28 mouse cellular contexts compared by ENCODE assay signal in genomic region chr12:71910246-71910645, GRCm38 (mm10).
A peak's percentile ranks its signal among the peaks of the same experiment; 100 is the strongest.
DNase-seq lines count a peak whose midpoint lies in the region; ATAC-seq and TF ChIP-seq lines count a peak whose summit lies in the region.
"Had no signal": no experiment of that assay in that cellular context is flagged by ENCODE, and none has a peak within 500 bp of the region (broad histone marks: within the 10 kb centered on the region; RNA-seq: fewer than 3 reads in every experiment).

No protein-coding gene starts in this region.

- no peak overlapping the region for H3K4me3 ChIP-seq in heart, embryonic 13.5 days
- no peak overlapping the region for H3K4me3 ChIP-seq in liver, adult 2 months (ENCODE audit: insufficient read depth, low read depth, low read length)
- no peak overlapping the region for H3K4me3 ChIP-seq in liver, postnatal 0 days (ENCODE audit: low read depth, low read length)
- H3K4me3 ChIP-seq: forebrain, embryonic 10.5 days; heart, embryonic 15.5 days; limb, embryonic 10.5 days; midbrain, embryonic 12.5 days; neural tube, embryonic 15.5 days had no signal

- peaks cover 21% of the 10 kb centered on the region; the same call in 1 of the 2 replicates for H3K79me2 ChIP-seq in liver, adult 2 months (ENCODE audit: control insufficient read depth, insufficient read depth, low read length)

- H3K27ac ChIP-seq in heart, embryonic 13.5 days (replicated peaks), result peak overlapping the region; percentile 36
- H3K27ac ChIP-seq in liver, adult 2 months (replicated peaks; ENCODE audit: insufficient read depth, low read depth, low read length), result peak overlapping the region; percentile 62
- H3K27ac ChIP-seq in liver, postnatal 0 days (ENCODE audit: low read depth), result no peak overlapping the region
- H3K27ac ChIP-seq: forebrain, embryonic 10.5 days; heart, embryonic 15.5 days; limb, embryonic 10.5 days; midbrain, embryonic 12.5 days; neural tube, embryonic 15.5 days; stomach, postnatal 0 days had no signal

- TF ChIP-seq EP300 in liver, postnatal 0 days (IDR thresholded peaks at IDR 0.05; ENCODE audit: low read depth), result no peak

- no peaks in the 10 kb centered on the region for H3K9me3 ChIP-seq in heart, embryonic 13.5 days
- H3K9me3 ChIP-seq in liver, postnatal 0 days (ENCODE audit: low read length), result no peaks in the 10 kb centered on the region
- H3K9me3 ChIP-seq: forebrain, embryonic 10.5 days; G1E; heart, embryonic 15.5 days; limb, embryonic 10.5 days; midbrain, embryonic 12.5 days; neural tube, embryonic 15.5 days had no signal

- no peaks in the 10 kb centered on the region for H3K27me3 ChIP-seq in heart, embryonic 13.5 days (replicated peaks)
- H3K27me3 ChIP-seq in liver, adult 2 months (ENCODE audit: control insufficient read depth, insufficient read depth, low read length), result no peaks in the 10 kb centered on the region
- no peaks in the 10 kb centered on the region for H3K27me3 ChIP-seq in liver, postnatal 0 days (ENCODE audit: insufficient read depth, low read length)
- H3K27me3 ChIP-seq: CH12.LX; heart, embryonic 15.5 days; midbrain, embryonic 12.5 days; neural tube, embryonic 15.5 days had no signal

- H3K9ac ChIP-seq in heart, embryonic 13.5 days, result no peak overlapping the region
- no peak overlapping the region for H3K9ac ChIP-seq in liver, adult 2 months (ENCODE audit: low read depth, low read length)
- no peak overlapping the region for H3K9ac ChIP-seq in liver, postnatal 0 days (replicated peaks)
- H3K9ac ChIP-seq: forebrain, postnatal 0 days; heart, embryonic 15.5 days; midbrain, embryonic 12.5 days; neural tube, embryonic 15.5 days had no signal

- intact Hi-C loops in left cerebral cortex, postnatal 4 days (cut with DNase I), result no loop called here

- ATAC-seq in heart, embryonic 13.5 days (ENCODE audit: extremely low read depth, insufficient number of reproducible peaks, low FRiP score, low TSS enrichment), result no peak
- ATAC-seq in liver, postnatal 0 days, result no peak
- ATAC-seq: forebrain, postnatal 0 days; hindbrain, embryonic 16.5 days; intestine, embryonic 16.5 days had no signal

- TF ChIP-seq POLR2A in liver, adult 2 months (IDR thresholded peaks at IDR 0.05; ENCODE audit: extremely low read depth, insufficient read depth, low read length), result no peak

- H3K36me3 ChIP-seq in heart, embryonic 13.5 days, result peaks cover 5% of the 10 kb centered on the region
- no peaks in the 10 kb centered on the region for H3K36me3 ChIP-seq in liver, adult 2 months (ENCODE audit: control insufficient read depth, insufficient read depth, low read length)
- no peaks in the 10 kb centered on the region for H3K36me3 ChIP-seq in liver, postnatal 0 days (replicated peaks; ENCODE audit: insufficient read depth, low read length)
- H3K36me3 ChIP-seq: forebrain, embryonic 10.5 days; heart, embryonic 15.5 days; limb, embryonic 10.5 days; midbrain, embryonic 12.5 days; neural tube, embryonic 15.5 days had no signal

- 53% methylated on average over 7 of the region's 7 CpGs for WGBS in heart, embryonic 13.5 days
- WGBS in liver, adult 2 months, result 21% methylated on average over 7 of the region's 7 CpGs
- WGBS in liver, postnatal 0 days (ENCODE audit: insufficient replicate concordance), result 77% methylated on average over 7 of the region's 7 CpGs

- TF ChIP-seq CTCF in liver, adult 2 months (IDR thresholded peaks at IDR 0.05; ENCODE audit: low read depth, low read length), result no peak
- no peak for TF ChIP-seq CTCF in liver, postnatal 0 days (IDR thresholded peaks at IDR 0.05; ENCODE audit: low read depth)

- H3K4me2 ChIP-seq in heart, embryonic 13.5 days, result no peak overlapping the region
- no peak overlapping the region for H3K4me2 ChIP-seq in liver, postnatal 0 days (ENCODE audit: low read depth, low read length)
- H3K4me2 ChIP-seq: heart, embryonic 15.5 days; midbrain, embryonic 12.5 days; neural tube, embryonic 15.5 days had no signal

- H3K4me1 ChIP-seq in heart, embryonic 13.5 days, result peaks cover 85% of the 10 kb centered on the region
- peaks cover 46% of the 10 kb centered on the region for H3K4me1 ChIP-seq in liver, adult 2 months (ENCODE audit: control insufficient read depth, insufficient read depth, low read length)
- H3K4me1 ChIP-seq in liver, postnatal 0 days (ENCODE audit: insufficient read depth), result peaks cover 28% of the 10 kb centered on the region

- no peak for DNase-seq in heart, adult 18-20 months
- peak; percentile 65 for DNase-seq in liver, adult 2 months (ENCODE audit: extremely low read depth, low read depth, low spot score)
- DNase-seq in liver, postnatal 0 days, result no peak
- peak; percentile 46 for DNase-seq in cerebellum, adult 9-11 months
- no peak for DNase-seq in c-Kit-positive CD71-positive TER-119-positive erythroid progenitor cells, embryonic 14.5 days (ENCODE audit: low spot score)
- DNase-seq in left cerebral cortex, postnatal 4 days, result no peak
- DNase-seq: adrenal gland, adult 2 months; B cell, adult 2 months; forebrain, postnatal 0 days; gastrocnemius, postnatal 36 days; heart, postnatal 36 days; kidney, adult 9 months; kidney, postnatal 36 days; layer of hippocampus, adult 9-11 months; liver; lung, postnatal 10 days; right cerebral cortex, postnatal 14 days had no signal

Comparison
In these comparisons a context has a peak if more than half of its experiments do, and no peak if none do; other contexts are left out.
1. DNase-seq: peak in liver, adult 2 months (single experiment) and cerebellum, adult 9-11 months (single experiment); none in heart, adult 18-20 months (0 of 2), liver, postnatal 0 days (single experiment), c-Kit-positive CD71-positive TER-119-positive erythroid progenitor cells, embryonic 14.5 days (single experiment) and left cerebral cortex, postnatal 4 days (single experiment).